Mouse (Mus musculus) gastrocnemius, postnatal 4 days (tissue): ENCODE measurements around the gene Fbxl20. TPM values are rescaled to one million over a fixed set of nuclear protein-coding genes. Genes with fewer than 3 reads are reported as not detected.

Experiments used
- DNase-seq, 2 experiments: peaks; one replicate each; pipeline ENCODE4 v3.0.0; 2021 to 2022; ENCODE audit warnings: low spot score in 2 of 2, mixed read lengths in 2 of 2
- total RNA-seq, 2 experiments: library from RNA; stranded (reverse); gene quantifications; 2 replicates each; pipeline ENCODE4 v1.2.3; 2021

Gene Fbxl20
- total RNA-seq, 2 experiments from 2014 or later = 16.9 to 18.2 TPM

- no peak for DNase-seq
Measured at GRCm38 (mm10) chr11:98050520-98050815, 99.7 kb downstream of the Fbxl20 start.

GRCm38 (mm10) chr11:98049672-98050519 lies 100.3 kb downstream of the Fbxl20 start:
- no peak for DNase-seq

GRCm38 (mm10) chr11:98047745-98048144 lies 102.5 kb downstream of the Fbxl20 start:
- peak in 1 of 2 experiments; percentile 62 for DNase-seq

DNA sequence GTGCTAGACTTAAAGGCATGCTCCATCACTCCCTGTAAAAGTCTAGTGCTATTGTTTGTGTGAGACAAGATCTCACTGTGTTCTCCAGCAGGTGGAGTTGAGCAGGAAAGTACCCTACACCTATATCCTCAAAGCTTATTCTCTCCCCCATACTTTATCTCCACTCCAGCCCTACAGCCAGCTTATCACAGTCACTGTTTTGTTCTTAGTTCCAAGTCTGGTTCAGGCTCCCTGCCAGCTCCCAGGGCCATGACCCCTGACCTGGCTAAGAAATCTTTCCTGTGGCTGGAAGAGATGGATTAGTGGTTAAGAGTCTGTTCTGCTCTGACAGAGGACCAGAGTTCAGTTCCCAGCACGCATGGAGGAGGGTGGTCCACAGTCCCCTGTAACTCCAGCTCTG lies 103.7 kb downstream of the Fbxl20 start:
- no peak for DNase-seq

- no peak for DNase-seq
Measured at GRCm38 (mm10) chr11:98045596-98045995, 104.6 kb downstream of the Fbxl20 start.

- DNase-seq = no peak
Measured at GRCm38 (mm10) chr11:98044074-98044473, 106.1 kb downstream of the Fbxl20 start.

DNA sequence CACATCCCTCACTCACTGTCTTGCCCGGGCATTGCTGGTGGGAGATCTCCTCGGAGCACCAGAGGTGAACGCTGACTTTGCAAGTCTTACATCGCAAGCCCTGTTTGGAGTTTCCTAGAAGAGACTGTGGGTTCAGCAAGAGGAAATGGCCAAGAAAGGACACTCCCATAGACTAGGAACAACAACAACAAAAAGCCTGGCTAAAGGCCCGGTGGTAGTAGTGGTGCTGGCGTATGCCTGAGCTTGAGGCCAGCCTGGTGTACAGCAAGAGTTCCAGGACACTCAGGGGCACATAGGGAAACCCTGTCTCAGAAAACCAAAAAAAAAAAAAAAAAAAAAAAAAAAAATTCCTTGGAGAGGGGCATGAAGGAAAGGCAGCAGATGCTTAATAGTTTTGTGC lies 107.5 kb downstream of the Fbxl20 start:
- no peak for DNase-seq

DNA sequence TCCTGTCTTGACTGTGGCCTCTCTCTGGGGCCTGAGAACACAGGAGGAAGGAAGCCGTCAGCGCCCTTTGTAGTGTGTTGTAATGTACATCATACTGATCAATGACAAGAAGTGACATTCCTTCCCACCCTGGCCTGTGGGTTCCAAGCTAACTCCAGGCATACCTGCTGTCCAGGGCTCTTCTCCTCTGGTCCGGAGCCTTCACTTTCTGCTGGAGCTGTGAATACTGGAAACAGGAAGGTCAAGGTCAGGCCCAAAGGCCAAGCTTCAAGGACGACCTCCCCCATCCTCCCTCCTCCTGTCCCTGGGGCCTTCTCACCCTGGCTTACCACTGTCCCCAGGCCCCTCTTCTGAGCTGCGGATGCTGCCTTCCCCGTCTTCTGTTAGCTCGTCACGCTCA lies 109.2 kb downstream of the Fbxl20 start:
- no peak for DNase-seq

DNA sequence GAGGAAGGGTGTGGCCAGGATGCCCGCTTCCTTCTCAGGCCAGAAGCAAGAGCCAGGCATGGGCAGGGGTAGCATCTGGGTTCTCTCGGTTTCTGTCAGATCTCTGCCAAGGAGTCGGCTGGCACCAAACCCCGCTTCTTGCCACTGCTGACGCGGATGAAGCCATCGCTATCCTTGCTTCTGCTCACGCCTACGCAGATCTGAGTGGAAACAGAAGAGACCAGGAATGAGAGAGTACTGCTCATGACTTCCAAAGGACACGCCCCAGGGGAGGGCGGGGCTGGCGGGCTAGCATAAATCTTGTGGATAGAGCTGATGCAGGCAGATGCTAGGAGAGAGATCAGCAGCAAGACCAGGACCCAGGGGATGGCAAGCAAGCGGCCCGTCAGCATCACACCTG lies 112.3 kb downstream of the Fbxl20 start:
- DNase-seq = no peak

- peak in 1 of 2 experiments; percentile 48 for DNase-seq
Measured at GRCm38 (mm10) chr11:98035977-98036377, 114.2 kb downstream of the Fbxl20 start.

GRCm38 (mm10) chr11:98034840-98035239 lies 115.4 kb downstream of the Fbxl20 start:
- DNase-seq = no peak

- no peak for DNase-seq
Measured at GRCm38 (mm10) chr11:98034061-98034460, 116.1 kb downstream of the Fbxl20 start.

Other genes with a start within 250 kb of the Fbxl20 start
- gene Plxdc1, start 164.0 kb downstream of the Fbxl20 start, total RNA-seq = 1 to 10 TPM; 7.1 to 7.6 TPM
- 1 to 10 TPM; 1.5 to 1.9 TPM for gene Arl5c, start 154.2 kb downstream of the Fbxl20 start, total RNA-seq
- gene Cacnb1, start 127.4 kb downstream of the Fbxl20 start, total RNA-seq = 100 to 1,000 TPM; 240 to 241 TPM
- 1,000 to 10,000 TPM; 1,153 to 1,224 TPM for gene Rpl19, start 123.7 kb downstream of the Fbxl20 start, total RNA-seq
- gene Stac2, start 96.9 kb downstream of the Fbxl20 start, total RNA-seq = under 1 TPM; 0.54 to 0.60 TPM
- 10 to 100 TPM; 28.5 to 34.8 TPM for gene Med1, start 42.9 kb upstream of the Fbxl20 start, total RNA-seq
- gene Cdk12, start 52.7 kb upstream of the Fbxl20 start, total RNA-seq = 10 to 100 TPM; 28.5 to 31.0 TPM
- not detected for gene Neurod2, start 179.2 kb upstream of the Fbxl20 start, total RNA-seq
- gene Ppp1r1b, start 198.0 kb upstream of the Fbxl20 start, total RNA-seq = under 1 TPM; 0.52 to 0.70 TPM
- gene Stard3, start 208.0 kb upstream of the Fbxl20 start, total RNA-seq = 10 to 100 TPM; 14.1 to 16.9 TPM
- gene Tcap, start 233.4 kb upstream of the Fbxl20 start, total RNA-seq = 100 to 1,000 TPM; 447 to 769 TPM
- gene Pnmt, start 236.0 kb upstream of the Fbxl20 start, total RNA-seq = under 1 TPM in 1 of 2 experiments, not detected in 1; 0.71 TPM